Mouse (Mus musculus): ENCODE results near the gene Olfr1062. TPM values are rescaled to one million over a fixed set of nuclear protein-coding genes. Genes with fewer than 3 reads are reported as not detected.
"Not testable (repeated sequence)": the region's sequence is repeated elsewhere in the genome, so short reads cannot be mapped to it uniquely, and the experiment has no call there.

Gene Olfr1062
- polyA plus RNA-seq, 1 experiment from 2014 or later: not detected

DNA sequence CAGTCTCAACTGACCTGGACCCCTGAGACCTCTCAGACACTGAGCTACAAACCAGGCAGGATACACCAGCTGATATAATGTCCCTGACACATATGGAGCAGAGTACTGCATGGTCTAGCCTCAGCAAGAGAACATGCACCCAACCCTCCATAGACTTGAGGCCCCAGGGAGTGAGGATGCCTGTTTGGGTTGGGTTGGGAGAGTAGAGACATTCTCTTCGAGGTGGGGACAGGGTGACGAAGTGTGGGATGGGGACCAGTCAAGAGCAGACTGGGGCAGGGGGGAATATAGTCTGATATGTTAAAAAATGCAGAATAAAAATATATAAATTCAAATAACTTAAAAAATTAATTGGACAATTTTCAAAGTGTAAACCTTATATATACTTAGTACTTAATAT, 31.4 kb downstream of the Olfr1062 start:
- H3K4me3 ChIP-seq (ENCODE audit: low read depth, low read length): no peak overlapping the region
- no peak overlapping the region for H3K9ac ChIP-seq (replicated peaks; ENCODE audit: low read length)
- no peaks in the 10 kb centered on the region for H3K27me3 ChIP-seq (ENCODE audit: control insufficient read depth, insufficient read depth, low read length)
- H3K27ac ChIP-seq (replicated peaks; ENCODE audit: low read depth, low read length): no peak overlapping the region
- ATAC-seq (replicated peaks; ENCODE audit: insufficient number of reproducible peaks, low FRiP score, low TSS enrichment, low read depth) (no peak; the same call in 1 of the 2 replicates), DNase-seq (ENCODE audit: low spot score) (no peak)
- no peaks in the 10 kb centered on the region for H3K9me3 ChIP-seq (replicated peaks; ENCODE audit: control insufficient read depth, low read length)
- WGBS: 83% methylated on average over 2 of the region's 2 CpGs
- H3K36me3 ChIP-seq (replicated peaks; ENCODE audit: control insufficient read depth, insufficient read depth, low read depth, low read length): no peaks in the 10 kb centered on the region
- no peaks in the 10 kb centered on the region for H3K4me1 ChIP-seq (ENCODE audit: control insufficient read depth, insufficient read depth, low read length)
- no peak overlapping the region for H3K4me2 ChIP-seq (ENCODE audit: low read depth, low read length)

DNA sequence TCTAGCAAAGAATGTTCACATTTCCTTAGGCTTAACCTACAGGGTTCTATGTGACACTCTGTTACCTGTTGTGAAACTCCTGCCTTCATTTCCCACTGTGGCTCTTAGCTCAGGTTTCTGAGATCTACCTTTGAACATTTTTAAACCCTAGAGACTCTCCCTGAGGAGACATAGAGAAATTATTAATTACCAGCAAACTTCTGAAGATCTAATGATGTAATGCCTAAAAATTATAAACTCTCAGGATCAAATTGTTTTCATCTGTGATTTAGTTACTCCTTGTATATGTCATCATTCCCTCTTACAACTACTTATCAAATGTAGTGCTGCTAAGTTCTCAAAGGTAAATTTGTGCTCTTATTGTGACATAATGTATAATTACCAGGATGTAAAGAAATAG, 38.1 kb downstream of the Olfr1062 start, which contains the start of gene Olfr1058:
Gene Olfr1058 (minus strand): TSS at position 101 of the 400 bp plus-strand sequence.
- not testable (repeated sequence) for H3K27ac ChIP-seq (replicated peaks; ENCODE audit: low read depth, low read length); H3K4me1 ChIP-seq (ENCODE audit: control insufficient read depth, insufficient read depth, low read length); ATAC-seq (replicated peaks; ENCODE audit: insufficient number of reproducible peaks, low FRiP score, low TSS enrichment, low read depth); H3K4me2 ChIP-seq (ENCODE audit: low read depth, low read length); DNase-seq (ENCODE audit: low spot score); H3K27me3 ChIP-seq (ENCODE audit: control insufficient read depth, insufficient read depth, low read length); H3K36me3 ChIP-seq (replicated peaks; ENCODE audit: control insufficient read depth, insufficient read depth, low read depth, low read length); H3K9ac ChIP-seq (replicated peaks; ENCODE audit: low read length); H3K9me3 ChIP-seq (replicated peaks; ENCODE audit: control insufficient read depth, low read length); H3K4me3 ChIP-seq (ENCODE audit: low read depth, low read length)

GRCm38 (mm10) chr2:86378293-86378692, 48.3 kb downstream of the Olfr1062 start, which contains the start of gene Olfr1057:
TSS of gene Olfr1057 (minus strand) at chr2:86378393.
- no peak for DNase-seq (ENCODE audit: low spot score)

More at GRCm38 (mm10) chr2:86378293-86378692, 48.3 kb downstream of the Olfr1062 start, which contains the start of gene Olfr1057:
- ATAC-seq (replicated peaks; ENCODE audit: insufficient number of reproducible peaks, low FRiP score, low TSS enrichment, low read depth): no peak
- H3K4me2 ChIP-seq (ENCODE audit: low read depth, low read length): no peak within 1 kb of the TSS
- no peak within 1 kb of the TSS for H3K27ac ChIP-seq (replicated peaks; ENCODE audit: low read depth, low read length)
- H3K4me1 ChIP-seq (ENCODE audit: control insufficient read depth, insufficient read depth, low read length): no peaks in the 10 kb centered on the region
- H3K4me3 ChIP-seq (ENCODE audit: low read depth, low read length): no peak within 1 kb of the TSS
- H3K27me3 ChIP-seq (ENCODE audit: control insufficient read depth, insufficient read depth, low read length): no peaks in the 10 kb centered on the region
- H3K9ac ChIP-seq (replicated peaks; ENCODE audit: low read length): no peak within 1 kb of the TSS
- no peaks in the 10 kb centered on the region for H3K9me3 ChIP-seq (replicated peaks; ENCODE audit: control insufficient read depth, low read length)
- no peaks in the 10 kb centered on the region for H3K36me3 ChIP-seq (replicated peaks; ENCODE audit: control insufficient read depth, insufficient read depth, low read depth, low read length)

Other genes starting within 250 kb of the Olfr1062 start
- gene Olfr1044, start 248.9 kb downstream of the Olfr1062 start, polyA plus RNA-seq (2014; fragmentation: Nextera tagmentation; extraction: Ambion mirVana): not detected in 2 replicates
- gene Olfr52, start 241.1 kb downstream of the Olfr1062 start, polyA plus RNA-seq (2014; fragmentation: Nextera tagmentation; extraction: Ambion mirVana): not detected in 2 replicates
- gene Olfr1045, start 223.7 kb downstream of the Olfr1062 start, polyA plus RNA-seq (2014; fragmentation: Nextera tagmentation; extraction: Ambion mirVana): not detected in 2 replicates
- not detected in 2 replicates for gene Olfr1046, start 207.4 kb downstream of the Olfr1062 start, polyA plus RNA-seq (2014; fragmentation: Nextera tagmentation; extraction: Ambion mirVana)
- gene Olfr1047, start 195.3 kb downstream of the Olfr1062 start, polyA plus RNA-seq (2014; fragmentation: Nextera tagmentation; extraction: Ambion mirVana): not detected in 2 replicates
- gene Olfr1048, start 186.5 kb downstream of the Olfr1062 start, polyA plus RNA-seq (2014; fragmentation: Nextera tagmentation; extraction: Ambion mirVana): not detected in 2 replicates
- not detected in 2 replicates for gene Olfr1049, start 168.4 kb downstream of the Olfr1062 start, polyA plus RNA-seq (2014; fragmentation: Nextera tagmentation; extraction: Ambion mirVana)
- gene Olfr1051, start 147.7 kb downstream of the Olfr1062 start, polyA plus RNA-seq (2014; fragmentation: Nextera tagmentation; extraction: Ambion mirVana): not detected in 2 replicates
- not detected in 2 replicates for gene Olfr1052, start 134.3 kb downstream of the Olfr1062 start, polyA plus RNA-seq (2014; fragmentation: Nextera tagmentation; extraction: Ambion mirVana)
- gene Olfr1053, start 111.5 kb downstream of the Olfr1062 start, polyA plus RNA-seq (2014; fragmentation: Nextera tagmentation; extraction: Ambion mirVana): not detected in 2 replicates
- not detected in 2 replicates for gene Olfr1054, start 91.3 kb downstream of the Olfr1062 start, polyA plus RNA-seq (2014; fragmentation: Nextera tagmentation; extraction: Ambion mirVana)
- not detected in 2 replicates for gene Olfr1055, start 76.5 kb downstream of the Olfr1062 start, polyA plus RNA-seq (2014; fragmentation: Nextera tagmentation; extraction: Ambion mirVana)
- gene Olfr1056, start 64.3 kb downstream of the Olfr1062 start, polyA plus RNA-seq (2014; fragmentation: Nextera tagmentation; extraction: Ambion mirVana): not detected in 2 replicates
- not detected in 2 replicates for gene Olfr1057, start 48.4 kb downstream of the Olfr1062 start, polyA plus RNA-seq (2014; fragmentation: Nextera tagmentation; extraction: Ambion mirVana)
- 0.15 TPM in 1 of 2 replicates, not detected in the other for gene Olfr1058, start 38.2 kb downstream of the Olfr1062 start, polyA plus RNA-seq (2014; fragmentation: Nextera tagmentation; extraction: Ambion mirVana)
- gene Olfr1061, start 12.7 kb downstream of the Olfr1062 start, polyA plus RNA-seq (2014; fragmentation: Nextera tagmentation; extraction: Ambion mirVana): not detected in 2 replicates
- gene Olfr1065, start 23.8 kb upstream of the Olfr1062 start, polyA plus RNA-seq (2014; fragmentation: Nextera tagmentation; extraction: Ambion mirVana): not detected in 2 replicates
- gene Olfr1066, start 29.5 kb upstream of the Olfr1062 start, polyA plus RNA-seq (2014; fragmentation: Nextera tagmentation; extraction: Ambion mirVana): not detected in 2 replicates
- not detected in 2 replicates for gene Olfr228, start 60.6 kb upstream of the Olfr1062 start, polyA plus RNA-seq (2014; fragmentation: Nextera tagmentation; extraction: Ambion mirVana)
- gene Olfr1076, start 81.7 kb upstream of the Olfr1062 start, polyA plus RNA-seq (2014; fragmentation: Nextera tagmentation; extraction: Ambion mirVana): not detected in 2 replicates
- gene Olfr1079, start 115.7 kb upstream of the Olfr1062 start, polyA plus RNA-seq (2014; fragmentation: Nextera tagmentation; extraction: Ambion mirVana): not detected in 2 replicates
- gene Olfr1080, start 131.5 kb upstream of the Olfr1062 start, polyA plus RNA-seq (2014; fragmentation: Nextera tagmentation; extraction: Ambion mirVana): not detected in 2 replicates
- gene Olfr1082, start 172.2 kb upstream of the Olfr1062 start, polyA plus RNA-seq (2014; fragmentation: Nextera tagmentation; extraction: Ambion mirVana): not detected in 2 replicates
- gene Olfr1084, start 213.0 kb upstream of the Olfr1062 start, polyA plus RNA-seq (2014; fragmentation: Nextera tagmentation; extraction: Ambion mirVana): not detected in 2 replicates
- not detected in 2 replicates for gene Olfr1085, start 235.3 kb upstream of the Olfr1062 start, polyA plus RNA-seq (2014; fragmentation: Nextera tagmentation; extraction: Ambion mirVana)